Mouse (Mus musculus) megakaryocyte, embryonic 14.5 days (primary cell): ENCODE data around the gene Arhgap1. TPM values are rescaled to one million over a fixed set of nuclear protein-coding genes. Genes with fewer than 3 reads are reported as not detected.

ENCODE experiments used
- H3K27me3 ChIP-seq: replicated peaks from 2 replicates; pipeline ENCODE3; 2012; ENCODE audit warnings: inconsistent platforms
- H3K36me3 ChIP-seq: replicated peaks from 2 replicates; pipeline ENCODE3; 2012; ENCODE audit warnings: low read length, inconsistent platforms, mixed read lengths
- H3K4me1 ChIP-seq: 2 replicates; pipeline ENCODE4 v1.6.1; 2012; ENCODE audit warnings: inconsistent platforms
- H3K4me3 ChIP-seq: replicated peaks from 2 replicates; pipeline ENCODE3; 2012; ENCODE audit warnings: moderate library complexity, mild to moderate bottlenecking, inconsistent platforms
- H3K9me3 ChIP-seq: 2 replicates; pipeline ENCODE4 v1.6.1; 2012; ENCODE audit warnings: inconsistent platforms
- FLI1 ChIP-seq: IDR thresholded peaks from 2 replicates; pipeline ENCODE4 v1.6.1; 2012; ENCODE audit warnings: low read length, inconsistent platforms, mixed read lengths
- GATA1 ChIP-seq: IDR thresholded peaks from 3 replicates; pipeline ENCODE4 v1.6.1; 2012; ENCODE audit warnings: mixed read lengths, low read length, inconsistent platforms, borderline replicate concordance
- polyA plus RNA-seq: library from polyadenylated mRNA; stranded (reverse); fragments of >175 nt; gene quantifications from 2 replicates; pipeline ENCODE4 v1.2.3, GENCODE M21; 2012; ENCODE audit warnings: low replicate concordance; ENCODE audit not compliant: insufficient read depth

Arhgap1 gene
- polyA plus RNA-seq, 1 experiment = 43.0 TPM

DNA sequence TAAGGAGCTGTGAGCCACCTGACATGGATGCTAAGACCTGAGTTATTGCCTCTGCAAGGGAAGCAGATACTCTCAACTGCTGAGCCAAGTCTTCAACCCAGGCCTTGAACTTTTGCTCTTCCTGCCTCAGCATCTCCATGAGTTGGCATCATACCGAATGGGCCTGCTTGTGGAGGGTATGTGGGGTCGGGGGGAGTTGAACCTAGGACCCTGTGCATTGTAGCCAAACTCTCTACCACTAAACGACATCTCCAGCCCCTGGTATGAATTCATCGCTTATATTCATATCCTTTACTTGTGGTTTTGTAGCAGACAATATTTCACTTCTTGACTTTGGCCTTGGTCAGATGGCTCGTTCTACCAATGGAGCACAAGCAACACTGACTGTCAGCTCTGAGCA, 17.8 kb upstream of the Arhgap1 start:
- TF ChIP-seq GATA1 = no peak
- TF ChIP-seq FLI1 = no peak
- no peaks in the 10 kb centered on the region for H3K36me3 ChIP-seq
- H3K9me3 ChIP-seq = no peaks in the 10 kb centered on the region
- peaks cover 42% of the 10 kb centered on the region for H3K27me3 ChIP-seq
- no peak overlapping the region for H3K4me3 ChIP-seq
- H3K4me1 ChIP-seq = peaks cover 24% of the 10 kb centered on the region

GRCm38 (mm10) chr2:91632316-91632715, 17.3 kb upstream of the Arhgap1 start:
- H3K4me1 ChIP-seq = peaks cover 27% of the 10 kb centered on the region
- H3K4me3 ChIP-seq = no peak overlapping the region
- no peaks in the 10 kb centered on the region for H3K9me3 ChIP-seq
- H3K27me3 ChIP-seq = peaks cover 40% of the 10 kb centered on the region
- TF ChIP-seq GATA1 (no peak), FLI1 (no peak)
- H3K36me3 ChIP-seq = no peaks in the 10 kb centered on the region

DNA sequence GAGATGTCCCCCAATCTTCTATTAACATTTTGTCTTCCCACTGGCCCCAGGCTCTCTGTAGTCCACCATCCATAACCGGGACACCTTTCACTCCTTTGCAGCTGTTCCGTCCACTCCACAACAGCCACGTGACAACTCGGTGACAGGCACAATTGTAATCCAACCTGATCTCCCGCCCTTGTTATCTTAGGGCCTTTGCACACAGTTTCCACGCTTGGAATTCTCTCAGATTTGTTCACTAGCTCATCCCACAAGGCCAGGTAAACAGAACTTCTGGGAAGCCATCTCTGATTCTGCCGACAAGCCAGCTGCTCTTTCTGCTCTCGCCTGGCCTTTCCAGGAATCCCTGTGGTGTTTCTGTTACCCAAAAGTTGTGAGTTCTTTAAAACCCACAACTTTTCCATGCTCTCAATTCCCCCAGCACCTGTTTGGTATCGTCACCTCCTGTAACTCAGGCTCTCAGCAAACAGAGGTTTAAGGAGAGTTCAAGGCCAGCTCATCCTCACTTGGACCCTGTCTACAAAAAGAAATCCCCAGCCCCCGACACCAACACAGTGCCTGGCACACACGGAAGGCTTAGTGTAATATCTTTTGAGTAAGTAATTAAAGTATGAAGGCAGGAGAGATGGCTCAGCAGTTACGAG, 16.2 kb upstream of the Arhgap1 start:
- H3K36me3 ChIP-seq = no peaks in the 10 kb centered on the region
- no peaks in the 10 kb centered on the region for H3K9me3 ChIP-seq
- H3K4me3 ChIP-seq = no peak overlapping the region
- H3K4me1 ChIP-seq = peaks cover 27% of the 10 kb centered on the region
- TF ChIP-seq FLI1 (no peak), GATA1 (no peak)
- peaks cover 36% of the 10 kb centered on the region for H3K27me3 ChIP-seq

DNA sequence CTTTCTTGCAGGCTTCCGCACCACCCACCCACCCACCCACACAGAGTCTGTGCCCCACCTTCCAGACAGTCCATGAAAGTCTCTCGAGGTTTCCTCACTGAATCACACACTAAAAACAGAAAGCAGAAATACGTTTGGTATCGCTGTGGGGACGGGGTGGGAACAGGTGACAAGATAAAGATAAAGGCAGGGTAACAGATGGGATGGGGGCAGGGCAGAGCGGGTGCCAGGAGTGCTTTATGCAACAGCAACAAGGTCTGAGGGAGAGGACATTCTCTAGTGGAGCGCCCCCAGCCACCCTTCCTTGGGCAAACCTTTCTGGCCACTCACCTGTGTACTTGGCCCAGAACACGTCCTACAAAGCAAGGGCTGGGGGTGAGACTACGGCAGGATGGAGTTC, 14.8 kb upstream of the Arhgap1 start:
- Histone ChIP-seq H3K27me3 (peaks cover 30% of the 10 kb centered on the region), H3K4me3 (no peak overlapping the region), H3K4me1 (peaks cover 27% of the 10 kb centered on the region), H3K36me3 (no peaks in the 10 kb centered on the region), H3K9me3 (no peaks in the 10 kb centered on the region)
- TF ChIP-seq GATA1 = no peak
- no peak for TF ChIP-seq FLI1

DNA sequence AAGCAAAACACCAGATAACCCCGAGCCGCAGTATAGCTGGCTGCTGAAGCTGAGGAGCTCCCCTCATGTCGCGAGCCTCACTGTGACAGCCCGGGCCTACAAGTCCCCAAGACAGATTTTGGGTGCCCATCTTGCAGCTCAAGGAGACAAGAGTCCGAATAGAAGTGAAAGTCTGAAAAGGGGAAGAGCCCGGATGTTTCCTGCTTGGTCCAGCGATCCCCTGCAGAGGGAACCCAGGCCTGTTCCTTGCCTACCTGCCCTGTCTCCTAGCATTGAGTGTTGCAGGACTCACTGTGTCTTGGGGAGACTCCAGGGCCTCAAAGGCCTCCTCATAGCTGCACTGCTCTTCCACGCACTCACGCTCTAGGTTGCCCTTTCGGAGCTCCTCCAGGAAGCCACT, 14.2 kb upstream of the Arhgap1 start:
- Histone ChIP-seq H3K9me3 (no peaks in the 10 kb centered on the region), H3K4me3 (no peak overlapping the region), H3K36me3 (no peaks in the 10 kb centered on the region), H3K27me3 (peaks cover 24% of the 10 kb centered on the region), H3K4me1 (peaks cover 33% of the 10 kb centered on the region)
- TF ChIP-seq FLI1 (no peak), GATA1 (no peak)

DNA sequence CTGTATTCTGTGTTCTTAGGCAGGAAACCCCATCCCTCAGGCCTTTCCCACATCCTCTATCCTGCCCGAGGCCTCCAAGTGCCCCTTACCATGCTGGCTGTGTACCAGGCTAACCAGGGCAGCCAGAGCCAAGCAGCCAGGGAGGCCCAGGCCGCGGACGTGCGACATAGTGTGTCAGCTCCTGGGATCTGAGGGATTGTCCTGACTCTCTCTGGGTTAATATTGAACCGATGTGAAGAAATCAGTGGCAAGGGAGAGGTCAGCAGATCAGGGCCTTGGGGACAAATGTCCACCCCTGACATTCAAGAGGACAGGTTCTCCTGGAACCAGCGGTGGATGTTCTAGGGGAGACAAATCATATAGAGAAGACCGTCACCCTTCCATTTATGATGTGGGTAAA, 13.4 kb upstream of the Arhgap1 start, which contains the start of gene F2:
Gene F2 (minus strand): TSS at position 186 of the 400 bp plus-strand sequence.
- Histone ChIP-seq H3K9me3 (no peaks in the 10 kb centered on the region), H3K4me3 (no peak within 1 kb of the TSS), H3K27me3 (peaks cover 19% of the 10 kb centered on the region), H3K36me3 (no peaks in the 10 kb centered on the region), H3K4me1 (peaks cover 33% of the 10 kb centered on the region)
- TF ChIP-seq FLI1 (no peak), GATA1 (no peak)

DNA sequence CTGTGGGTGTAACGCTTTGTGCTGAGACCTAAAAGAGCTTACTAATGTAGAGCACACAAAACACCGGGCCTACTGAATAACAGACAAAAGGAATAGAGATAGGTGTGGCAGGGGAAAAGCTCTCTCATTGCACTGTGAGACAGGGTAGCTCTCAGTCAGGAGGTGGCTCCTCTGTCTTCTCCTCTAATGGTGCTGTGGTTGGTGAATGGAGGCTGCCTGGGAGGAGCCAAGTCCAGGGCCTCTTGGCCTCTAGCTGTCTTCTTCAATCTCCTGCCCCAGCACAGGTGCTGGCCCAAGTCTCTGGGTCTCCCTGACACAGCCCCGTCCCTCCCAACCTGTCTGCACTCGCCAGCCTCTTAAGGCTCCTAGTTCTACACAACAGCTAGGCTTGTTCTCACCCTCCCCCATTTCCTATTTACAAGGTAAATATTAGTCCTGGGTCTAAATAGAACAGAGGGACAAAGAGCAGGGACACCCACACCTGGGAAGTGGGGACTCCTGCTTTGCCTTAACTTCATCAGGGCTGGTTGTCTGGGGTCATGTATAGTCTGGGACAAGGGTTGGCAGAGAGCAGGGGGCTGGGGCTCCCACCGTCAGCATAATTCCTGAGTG, 12.8 kb upstream of the Arhgap1 start:
- no peaks in the 10 kb centered on the region for H3K9me3 ChIP-seq
- H3K36me3 ChIP-seq = peaks cover 1% of the 10 kb centered on the region
- TF ChIP-seq GATA1 = no peak
- no peak for TF ChIP-seq FLI1
- peaks cover 33% of the 10 kb centered on the region for H3K4me1 ChIP-seq
- H3K27me3 ChIP-seq = peaks cover 17% of the 10 kb centered on the region
- H3K4me3 ChIP-seq = no peak overlapping the region

DNA sequence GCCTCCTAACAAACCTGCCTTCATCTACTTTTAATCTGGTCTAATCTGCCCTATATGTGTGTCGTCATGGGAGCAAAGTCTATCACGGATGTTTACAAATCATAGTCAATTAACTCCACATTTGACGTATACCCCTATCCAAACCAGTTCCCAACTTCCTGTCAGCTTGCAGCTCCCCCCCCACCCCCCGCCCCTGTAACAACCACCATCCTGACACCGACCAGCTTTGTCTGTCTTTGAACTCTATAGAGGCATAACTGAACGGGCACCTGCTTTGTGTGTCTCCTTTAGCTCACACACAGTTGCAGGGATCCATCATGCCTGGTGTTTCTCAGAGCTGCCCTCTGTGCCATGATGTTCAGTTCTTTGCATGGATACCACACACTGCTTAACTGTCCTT, 10.7 kb upstream of the Arhgap1 start:
- Histone ChIP-seq H3K4me1 (peaks cover 33% of the 10 kb centered on the region), H3K36me3 (peaks cover 20% of the 10 kb centered on the region), H3K4me3 (no peak overlapping the region), H3K27me3 (peaks cover 5% of the 10 kb centered on the region), H3K9me3 (no peaks in the 10 kb centered on the region)
- no peak for TF ChIP-seq GATA1
- TF ChIP-seq FLI1 = no peak

DNA sequence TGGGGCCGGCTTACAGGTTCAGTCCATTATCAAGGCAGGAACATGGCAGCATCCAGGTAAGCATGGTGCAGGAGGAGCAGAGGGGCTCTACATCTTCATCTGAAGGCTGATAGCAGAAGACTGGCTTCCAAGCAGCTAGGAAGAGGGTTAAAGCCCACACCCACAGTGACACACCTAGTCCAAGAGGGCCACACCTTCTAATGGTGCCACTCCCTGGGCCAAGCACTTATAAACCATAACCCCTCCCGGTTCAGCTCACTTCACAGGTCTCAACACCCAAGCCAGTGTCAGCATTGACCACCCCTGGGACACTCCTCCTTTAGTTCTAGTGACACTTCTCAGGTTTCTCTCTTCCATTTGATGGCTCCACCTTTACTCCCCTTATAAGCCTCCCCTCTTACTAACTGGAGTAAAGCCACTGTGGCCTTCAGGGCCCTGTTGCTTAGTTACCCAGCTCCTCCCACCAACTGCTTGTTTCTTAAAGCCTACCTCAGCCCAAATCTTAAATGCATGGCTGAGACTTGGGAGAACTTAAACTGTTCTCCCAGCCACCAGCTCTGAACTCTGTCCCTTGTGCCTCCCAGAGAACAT, 6.7 kb upstream of the Arhgap1 start:
- Histone ChIP-seq H3K27me3 (no peaks in the 10 kb centered on the region), H3K9me3 (no peaks in the 10 kb centered on the region), H3K4me3 (no peak overlapping the region), H3K36me3 (peaks cover 60% of the 10 kb centered on the region), H3K4me1 (peaks cover 28% of the 10 kb centered on the region)
- TF ChIP-seq GATA1 (no peak), FLI1 (no peak)

DNA sequence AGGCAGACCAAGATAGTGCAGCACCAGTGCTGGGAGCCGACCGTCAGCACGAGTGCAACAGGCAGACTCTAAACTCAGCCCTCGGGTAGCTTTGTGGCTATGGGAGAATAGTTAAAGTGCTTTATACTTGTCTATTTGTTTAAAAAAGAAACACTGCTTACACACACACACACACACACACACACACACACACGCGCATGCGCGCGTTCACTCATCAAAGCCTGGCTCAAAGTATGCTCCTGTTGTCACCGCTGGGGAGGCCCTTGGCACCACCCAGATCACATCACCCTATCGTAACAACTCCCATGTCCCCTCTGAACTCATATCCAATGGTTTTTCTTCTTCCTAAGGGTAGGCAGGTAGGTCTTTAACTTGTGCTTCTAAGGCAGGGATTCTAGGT, 5.6 kb upstream of the Arhgap1 start:
- Histone ChIP-seq H3K4me3 (no peak overlapping the region), H3K9me3 (no peaks in the 10 kb centered on the region), H3K36me3 (peaks cover 62% of the 10 kb centered on the region), H3K4me1 (peaks cover 38% of the 10 kb centered on the region), H3K27me3 (no peaks in the 10 kb centered on the region)
- TF ChIP-seq FLI1 = no peak
- TF ChIP-seq GATA1 = no peak

DNA sequence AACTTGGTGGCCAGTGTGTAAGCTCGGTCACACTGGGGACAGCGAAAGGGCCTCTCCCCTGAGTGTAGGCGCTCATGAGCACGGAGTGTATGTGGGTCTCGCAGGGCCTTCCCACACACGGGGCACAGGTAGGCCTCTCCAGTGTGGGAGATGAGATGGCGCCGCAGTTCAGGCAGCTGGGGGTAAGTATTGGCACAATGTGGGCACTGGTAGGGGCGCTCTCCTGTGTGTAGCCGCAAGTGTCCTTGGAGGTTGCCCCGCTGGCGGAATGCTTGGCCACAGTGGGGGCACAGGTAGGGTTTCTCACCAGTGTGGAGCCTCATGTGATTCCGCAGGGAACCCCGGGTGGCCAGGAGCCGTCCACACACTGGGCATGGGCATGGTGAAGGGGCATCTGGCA, 4.3 kb upstream of the Arhgap1 start:
- no peaks in the 10 kb centered on the region for H3K9me3 ChIP-seq
- no peak for TF ChIP-seq GATA1
- TF ChIP-seq FLI1 = no peak
- peaks cover 62% of the 10 kb centered on the region for H3K36me3 ChIP-seq
- H3K4me1 ChIP-seq = peaks cover 36% of the 10 kb centered on the region
- no peaks in the 10 kb centered on the region for H3K27me3 ChIP-seq
- H3K4me3 ChIP-seq = no peak overlapping the region
